Mouse (Mus musculus) forebrain, embryonic 15.5 days (tissue): ENCODE measurements at regions not wholly inside any gene's neighbourhood (a gene's known extent, or its start where the extent isn't known, plus 50 kb on each side); places are given as distances from the start of the nearest gene placed in this dataset.
A peak's percentile ranks its signal among the peaks of the same experiment; 100 is the strongest.
"Not testable (repeated sequence)": the region's sequence is repeated elsewhere in the genome, so short reads cannot be mapped to it uniquely, and the experiment has no call there.

Experiments
- ATAC-seq: fragments of 200-750 bp; cut with Nextera tagmentation; replicated peaks from 2 replicates; pipeline ENCODE4 v1.8.0; 2017; ENCODE audit warnings: mild to moderate bottlenecking, moderate TSS enrichment, moderate library complexity
- H3K27ac ChIP-seq: fragments of 300-500 bp; sonication (generic); replicated peaks from 2 replicates; pipeline ENCODE4 v1.5.1; 2015; ENCODE audit warnings: mild to moderate bottlenecking, inconsistent platforms
- H3K27me3 ChIP-seq: fragments of 300-500 bp; sonication (generic); 2 replicates; pipeline ENCODE4 v1.6.1; 2015; ENCODE audit warnings: inconsistent platforms
- H3K36me3 ChIP-seq: fragments of 300-500 bp; sonication (generic); 2 replicates; pipeline ENCODE4 v1.6.1; 2015; ENCODE audit warnings: mild to moderate bottlenecking, inconsistent platforms
- H3K4me1 ChIP-seq: fragments of 300-500 bp; sonication (generic); 2 replicates; pipeline ENCODE4 v1.6.1; 2015; ENCODE audit warnings: inconsistent platforms
- H3K4me2 ChIP-seq: fragments of 300-500 bp; sonication (generic); replicated peaks from 2 replicates; pipeline ENCODE4 v1.6.1; 2015; ENCODE audit warnings: mild to moderate bottlenecking, inconsistent platforms
- H3K4me3 ChIP-seq: fragments of 300-500 bp; sonication (generic); 2 replicates; pipeline ENCODE4 v1.5.1; 2015; ENCODE audit warnings: mild to moderate bottlenecking, inconsistent platforms
- H3K9ac ChIP-seq: fragments of 300-500 bp; sonication (generic); replicated peaks from 2 replicates; pipeline ENCODE4 v1.6.1; 2015; ENCODE audit warnings: mild to moderate bottlenecking, inconsistent platforms
- H3K9me3 ChIP-seq: fragments of 300-500 bp; sonication (generic); 2 replicates; pipeline ENCODE4 v1.6.1; 2016; ENCODE audit warnings: inconsistent platforms
- WGBS: fragments of 180-500 bp; shearing (Covaris S2); methylation state at CpG from one replicate; pipeline ENCODE4 v1.1.7; 2015; ENCODE audit warnings: mixed read lengths; 5-methylcytosine and 5-hydroxymethylcytosine counted together

GRCm38 (mm10) chr8:103686233-103686632 lies 415.2 kb upstream of the Cdh5 start:
- H3K9ac ChIP-seq, H3K4me2 ChIP-seq, H3K36me3 ChIP-seq, H3K4me1 ChIP-seq, H3K27ac ChIP-seq, H3K4me3 ChIP-seq, ATAC-seq, H3K27me3 ChIP-seq, H3K9me3 ChIP-seq: not testable (repeated sequence)
- WGBS: 92% methylated on average over 5 of the region's 5 CpGs

- Histone ChIP-seq H3K9ac (no peak overlapping the region), H3K4me1 (no peaks in the 10 kb centered on the region), H3K9me3 (no peaks in the 10 kb centered on the region), H3K4me2 (no peak overlapping the region), H3K36me3 (no peaks in the 10 kb centered on the region), H3K27ac (no peak overlapping the region), H3K27me3 (no peaks in the 10 kb centered on the region), H3K4me3 (no peak overlapping the region)
- ATAC-seq: no peak
- WGBS: 94% methylated on average over 1 of the region's 1 CpGs
Observed at GRCm38 (mm10) chr8:103690438-103690837, 411.0 kb upstream of the Cdh5 start.

GRCm38 (mm10) chr8:103693531-103693930 lies 407.9 kb upstream of the Cdh5 start:
- H3K4me3 ChIP-seq: no peak overlapping the region
- no peak overlapping the region for H3K27ac ChIP-seq
- H3K9me3 ChIP-seq: no peaks in the 10 kb centered on the region
- H3K36me3 ChIP-seq: no peaks in the 10 kb centered on the region
- no peaks in the 10 kb centered on the region for H3K4me1 ChIP-seq
- H3K4me2 ChIP-seq: no peak overlapping the region
- H3K27me3 ChIP-seq: no peaks in the 10 kb centered on the region
- H3K9ac ChIP-seq: no peak overlapping the region
- no peak for ATAC-seq
- 93% methylated on average over 8 of the region's 8 CpGs for WGBS

- Histone ChIP-seq H3K9me3 (no peaks in the 10 kb centered on the region), H3K27me3 (no peaks in the 10 kb centered on the region), H3K27ac (no peak overlapping the region), H3K36me3 (no peaks in the 10 kb centered on the region), H3K4me2 (no peak overlapping the region), H3K4me3 (no peak overlapping the region), H3K9ac (no peak overlapping the region), H3K4me1 (no peaks in the 10 kb centered on the region)
- WGBS: 89% methylated on average over 7 of the region's 7 CpGs
- ATAC-seq: no peak
Observed at GRCm38 (mm10) chr8:103694331-103694891, 407.0 kb upstream of the Cdh5 start.

GRCm38 (mm10) chr8:103699016-103699520 lies 402.4 kb upstream of the Cdh5 start:
- ATAC-seq: no peak
- WGBS: 85% methylated on average over 1 of the region's 1 CpGs
- H3K36me3 ChIP-seq: no peaks in the 10 kb centered on the region

GRCm38 (mm10) chr8:103702236-103702635 lies 399.2 kb upstream of the Cdh5 start:
- WGBS: 69% methylated on average over 2 of the region's 2 CpGs
- no peak overlapping the region for H3K9ac ChIP-seq
- ATAC-seq: no peak
- H3K27me3 ChIP-seq: no peaks in the 10 kb centered on the region
- no peaks in the 10 kb centered on the region for H3K9me3 ChIP-seq
- no peak overlapping the region for H3K4me3 ChIP-seq
- H3K4me1 ChIP-seq: no peaks in the 10 kb centered on the region
- H3K36me3 ChIP-seq: no peaks in the 10 kb centered on the region
- H3K27ac ChIP-seq: no peak overlapping the region
- no peak overlapping the region for H3K4me2 ChIP-seq

More at GRCm38 (mm10) chr8:103699016-103699520, 402.4 kb upstream of the Cdh5 start:
- no peaks in the 10 kb centered on the region for H3K27me3 ChIP-seq
- no peak overlapping the region for H3K4me2 ChIP-seq
- no peaks in the 10 kb centered on the region for H3K4me1 ChIP-seq
- H3K27ac ChIP-seq: no peak overlapping the region
- H3K4me3 ChIP-seq: no peak overlapping the region
- no peak overlapping the region for H3K9ac ChIP-seq
- H3K9me3 ChIP-seq: no peaks in the 10 kb centered on the region

- Histone ChIP-seq H3K9me3 (no peaks in the 10 kb centered on the region), H3K36me3 (no peaks in the 10 kb centered on the region), H3K27ac (no peak overlapping the region), H3K4me3 (no peak overlapping the region), H3K9ac (no peak overlapping the region), H3K4me1 (no peaks in the 10 kb centered on the region), H3K27me3 (no peaks in the 10 kb centered on the region), H3K4me2 (no peak overlapping the region)
- ATAC-seq: no peak
- WGBS: 87% methylated on average over 2 of the region's 2 CpGs
Observed at GRCm38 (mm10) chr8:103706084-103706483, 395.3 kb upstream of the Cdh5 start.

DNA sequence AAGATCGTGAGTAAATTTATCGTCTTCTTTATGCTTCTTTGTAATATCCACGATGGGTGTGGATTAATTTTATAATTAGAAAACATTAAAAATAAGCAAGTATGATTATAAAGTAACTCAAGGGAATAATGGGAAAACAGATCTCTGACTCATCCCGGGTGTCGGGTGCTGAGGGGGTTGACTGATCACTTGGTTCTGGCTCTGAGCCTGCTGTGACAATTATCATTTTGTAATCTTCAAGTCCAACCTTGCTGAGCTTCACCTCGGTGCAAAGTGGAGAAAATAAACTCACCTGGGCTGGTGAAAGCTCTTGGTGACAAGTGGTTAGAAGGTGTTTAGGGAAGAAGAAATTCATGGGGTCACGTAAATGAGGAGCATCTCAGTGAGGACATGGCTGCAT lies 390.6 kb upstream of the Cdh5 start:
- not testable (repeated sequence) for H3K36me3 ChIP-seq, H3K9me3 ChIP-seq, ATAC-seq, H3K4me1 ChIP-seq, H3K27ac ChIP-seq, H3K27me3 ChIP-seq, H3K4me2 ChIP-seq, H3K4me3 ChIP-seq, H3K9ac ChIP-seq
- 88% methylated on average over 7 of the region's 7 CpGs for WGBS

DNA sequence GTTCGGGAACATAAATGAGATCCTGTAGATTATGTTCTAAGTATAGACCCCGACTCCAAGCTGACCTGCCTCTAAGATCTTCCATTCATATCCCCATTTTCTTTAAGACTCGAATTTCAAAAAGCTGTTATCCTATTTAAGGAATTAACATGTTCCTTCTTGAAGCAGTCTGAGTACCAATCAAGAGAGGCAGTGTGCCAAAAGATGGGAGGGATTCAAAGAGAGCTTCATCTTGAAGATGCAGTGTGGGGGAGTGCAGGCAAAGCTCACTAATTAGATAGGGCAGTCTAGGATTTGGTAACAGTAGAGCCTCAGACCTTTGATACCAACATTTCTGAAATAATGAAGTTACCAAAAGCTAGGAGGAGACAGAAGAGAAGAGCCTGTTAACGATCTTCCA lies 383.7 kb upstream of the Cdh5 start:
- WGBS: 54% methylated on average over 4 of the region's 4 CpGs

DNA sequence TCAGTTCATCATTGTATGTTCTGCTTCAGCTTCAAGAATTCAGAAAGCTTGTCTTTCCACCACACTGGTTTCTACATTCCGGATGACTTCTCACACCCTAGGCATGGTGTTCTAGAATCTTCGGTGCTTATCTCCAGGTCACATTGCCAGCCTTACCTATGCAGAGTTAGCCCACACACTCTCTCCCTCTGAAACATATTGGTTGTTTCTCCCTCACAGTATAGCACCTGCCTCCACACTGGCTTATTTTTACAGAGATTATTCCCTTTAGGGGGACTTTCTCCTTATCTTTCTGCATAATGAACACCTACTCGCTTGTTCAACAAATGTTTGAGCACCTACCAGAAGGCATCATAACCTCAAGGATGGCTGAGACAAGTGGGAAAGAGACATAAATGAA lies 368.0 kb upstream of the Cdh5 start:
- H3K4me2 ChIP-seq: no peak overlapping the region
- no peaks in the 10 kb centered on the region for H3K27me3 ChIP-seq
- 93% methylated on average over 3 of the region's 3 CpGs for WGBS
- H3K9me3 ChIP-seq: no peaks in the 10 kb centered on the region
- no peaks in the 10 kb centered on the region for H3K36me3 ChIP-seq
- H3K27ac ChIP-seq: no peak overlapping the region
- H3K9ac ChIP-seq: no peak overlapping the region
- H3K4me3 ChIP-seq: no peak overlapping the region
- no peak for ATAC-seq
- H3K4me1 ChIP-seq: no peaks in the 10 kb centered on the region

More for the DNA sequence above, 383.7 kb upstream of the Cdh5 start:
- Histone ChIP-seq H3K36me3 (no peaks in the 10 kb centered on the region), H3K27ac (no peak overlapping the region), H3K4me3 (no peak overlapping the region), H3K4me1 (no peaks in the 10 kb centered on the region), H3K27me3 (no peaks in the 10 kb centered on the region), H3K4me2 (no peak overlapping the region), H3K9ac (no peak overlapping the region), H3K9me3 (no peaks in the 10 kb centered on the region)
- ATAC-seq: no peak

DNA sequence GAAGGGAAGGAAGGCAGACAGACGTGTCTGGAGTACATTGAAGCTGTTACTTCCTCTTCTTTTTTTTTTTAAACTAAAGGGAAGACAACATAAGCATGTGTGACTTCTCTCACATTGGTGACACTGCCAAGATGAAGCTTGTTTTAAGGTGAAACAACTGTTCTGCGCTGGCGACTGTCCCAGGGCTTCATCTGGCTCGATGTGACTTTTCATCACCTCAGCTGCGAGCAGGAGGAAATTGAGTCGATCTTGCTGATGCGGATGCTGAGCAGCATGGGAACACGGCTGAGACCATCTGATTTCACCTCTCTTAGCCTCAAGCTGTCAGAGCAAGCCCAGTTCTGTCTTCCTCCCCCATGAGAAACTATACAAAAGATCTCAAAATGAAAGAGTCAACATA lies 363.1 kb upstream of the Cdh5 start:
- H3K4me3 ChIP-seq: no peak overlapping the region
- no peaks in the 10 kb centered on the region for H3K27me3 ChIP-seq
- ATAC-seq: no peak
- H3K9me3 ChIP-seq: no peaks in the 10 kb centered on the region
- no peak overlapping the region for H3K27ac ChIP-seq
- no peak overlapping the region for H3K4me2 ChIP-seq
- WGBS: 66% methylated on average over 8 of the region's 8 CpGs
- no peaks in the 10 kb centered on the region for H3K36me3 ChIP-seq
- no peaks in the 10 kb centered on the region for H3K4me1 ChIP-seq
- no peak overlapping the region for H3K9ac ChIP-seq

- no peak; the same call in 1 of the 2 replicates for ATAC-seq
- no peaks in the 10 kb centered on the region for H3K36me3 ChIP-seq
- H3K9me3 ChIP-seq: no peaks in the 10 kb centered on the region
- WGBS: 69% methylated on average over 8 of the region's 8 CpGs
- peak overlapping the region; percentile 12; the same call in 1 of the 2 replicates for H3K27ac ChIP-seq
- no peaks in the 10 kb centered on the region for H3K27me3 ChIP-seq
- H3K4me1 ChIP-seq: no peaks in the 10 kb centered on the region
- no peak overlapping the region for H3K4me2 ChIP-seq
- H3K9ac ChIP-seq: no peak overlapping the region
- H3K4me3 ChIP-seq: no peak overlapping the region
Observed at GRCm38 (mm10) chr8:103741395-103741794, 360.0 kb upstream of the Cdh5 start.

DNA sequence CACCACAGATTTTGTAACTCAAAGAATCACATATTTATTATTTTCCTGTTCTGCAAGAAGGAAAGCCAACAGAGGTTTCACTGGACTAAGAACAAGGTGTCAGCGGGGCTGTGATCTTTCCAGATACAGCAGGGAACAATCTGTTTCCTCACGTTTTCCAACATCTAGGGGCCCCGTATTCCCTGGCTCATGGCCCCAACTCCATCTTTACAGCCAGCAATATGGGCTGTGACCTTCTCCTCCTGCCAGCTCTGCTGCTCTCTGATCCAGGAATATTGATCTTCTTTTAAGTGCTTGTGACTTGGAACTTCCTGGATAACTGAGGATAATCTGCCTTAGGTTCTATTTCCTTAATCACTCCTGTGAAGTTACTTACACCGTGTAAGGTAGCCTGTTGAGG lies 352.7 kb upstream of the Cdh5 start:
- Histone ChIP-seq H3K27ac (no peak overlapping the region), H3K9me3 (no peaks in the 10 kb centered on the region), H3K4me1 (no peaks in the 10 kb centered on the region), H3K27me3 (no peaks in the 10 kb centered on the region), H3K4me3 (no peak overlapping the region), H3K4me2 (no peak overlapping the region), H3K9ac (no peak overlapping the region), H3K36me3 (no peaks in the 10 kb centered on the region)
- ATAC-seq: no peak
- 84% methylated on average over 4 of the region's 4 CpGs for WGBS
